Mouse (Mus musculus): ENCODE measurements around the gene Ola1.

Gene Ola1

DNA sequence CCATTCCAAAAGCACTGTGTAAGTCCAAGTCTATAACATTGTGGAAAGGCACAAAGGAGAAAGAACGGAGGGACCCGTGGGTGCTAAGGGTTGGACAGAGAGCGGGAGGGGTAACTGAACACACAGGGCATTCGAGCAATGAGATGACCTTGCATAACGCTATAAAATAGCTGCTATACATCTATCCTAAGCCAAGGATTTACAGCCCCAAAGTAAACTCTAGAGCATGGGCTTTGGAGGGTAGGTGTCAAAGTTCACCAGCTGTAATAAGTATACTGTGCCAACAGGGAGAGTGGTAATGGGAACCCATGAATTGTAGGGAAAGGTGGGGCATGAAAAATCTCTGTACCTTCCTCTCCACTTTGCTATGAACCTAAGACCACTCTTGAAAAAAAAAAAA, at the start of gene Ola1:
Gene Ola1 (minus strand): TSS at position 12 of the 400 bp plus-strand sequence.
- ATAC-seq (ENCODE audit: low TSS enrichment) = no peak

DNA sequence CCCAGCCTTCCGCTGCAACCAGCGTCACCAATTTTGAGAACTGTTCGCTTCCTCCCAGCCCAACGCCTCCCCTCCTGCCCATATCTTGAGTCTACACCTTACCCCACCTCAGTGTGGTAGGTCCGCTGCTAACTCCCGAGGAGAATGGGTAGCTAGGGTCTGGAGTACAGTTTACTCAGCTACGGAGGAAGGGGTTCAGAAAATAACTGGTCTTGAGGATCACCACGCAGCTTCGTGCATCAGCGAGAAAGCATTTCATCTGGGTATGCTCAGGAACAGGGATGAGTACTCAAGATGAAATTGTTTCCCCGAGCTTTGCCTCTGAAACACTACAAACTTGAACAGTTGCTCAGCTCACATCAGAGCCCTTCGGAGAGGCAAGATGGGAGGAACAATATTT, 49.6 kb upstream of the Ola1 start:
- ATAC-seq (ENCODE audit: low TSS enrichment) = no peak

DNA sequence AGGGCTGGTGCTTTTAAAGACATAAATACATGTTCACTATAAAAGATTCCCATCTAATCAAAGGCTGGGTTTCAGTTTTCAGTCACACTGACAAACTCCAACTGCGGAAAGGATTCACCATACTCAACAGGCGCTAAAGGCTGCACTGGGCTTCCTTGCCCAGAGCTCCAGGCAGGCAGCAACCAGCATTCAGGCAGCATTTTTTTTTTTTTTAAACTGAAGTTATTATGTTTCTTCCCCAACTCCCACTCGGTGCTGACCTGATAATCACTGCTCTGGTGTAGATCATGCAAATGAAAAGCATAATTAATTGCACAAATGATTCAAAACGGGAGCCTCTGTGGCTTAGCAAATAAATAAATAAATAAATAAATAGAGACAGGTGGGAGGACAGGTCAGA, 49.1 kb upstream of the Ola1 start:
- ATAC-seq (ENCODE audit: low TSS enrichment) = no peak

DNA sequence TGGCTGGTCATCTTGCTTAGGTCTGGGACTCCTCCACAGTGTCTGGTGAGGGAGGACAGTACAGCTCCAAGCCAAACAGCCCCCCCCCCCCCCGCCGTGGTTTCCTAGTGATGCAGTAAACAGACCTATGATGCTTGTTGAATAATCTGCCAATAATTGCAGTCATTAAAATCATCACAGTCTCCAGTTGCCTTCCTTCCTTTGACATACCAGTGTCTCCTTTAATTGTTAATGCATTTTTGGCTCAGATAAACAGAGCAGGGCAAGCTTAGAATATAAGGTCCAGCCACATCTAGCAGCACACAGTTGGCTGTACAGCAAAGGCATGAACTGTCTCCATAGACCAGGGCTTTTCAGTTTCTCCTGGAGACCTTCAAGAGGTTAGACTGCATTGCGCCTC, 48.5 kb upstream of the Ola1 start:
- no peak for ATAC-seq (ENCODE audit: low TSS enrichment)

DNA sequence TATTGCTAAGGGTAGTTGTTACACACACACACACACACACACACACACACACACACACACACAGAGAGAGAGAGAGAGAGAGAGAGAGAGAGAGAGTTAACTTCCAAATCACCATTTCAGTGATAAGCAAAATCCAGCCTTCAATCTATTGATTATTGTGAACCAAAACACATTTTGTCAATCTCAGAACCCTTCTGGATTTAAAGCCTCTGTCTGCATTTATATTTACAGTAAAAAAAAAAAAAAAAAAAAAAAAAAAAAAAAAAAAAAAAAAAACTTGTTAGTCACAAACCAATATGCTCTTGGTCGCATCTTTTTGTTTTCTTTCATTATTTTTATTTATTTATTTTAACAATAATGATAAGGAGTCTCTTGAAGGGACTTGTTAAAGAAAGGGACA, 47.9 kb upstream of the Ola1 start:
- ATAC-seq (ENCODE audit: low TSS enrichment) = no peak

DNA sequence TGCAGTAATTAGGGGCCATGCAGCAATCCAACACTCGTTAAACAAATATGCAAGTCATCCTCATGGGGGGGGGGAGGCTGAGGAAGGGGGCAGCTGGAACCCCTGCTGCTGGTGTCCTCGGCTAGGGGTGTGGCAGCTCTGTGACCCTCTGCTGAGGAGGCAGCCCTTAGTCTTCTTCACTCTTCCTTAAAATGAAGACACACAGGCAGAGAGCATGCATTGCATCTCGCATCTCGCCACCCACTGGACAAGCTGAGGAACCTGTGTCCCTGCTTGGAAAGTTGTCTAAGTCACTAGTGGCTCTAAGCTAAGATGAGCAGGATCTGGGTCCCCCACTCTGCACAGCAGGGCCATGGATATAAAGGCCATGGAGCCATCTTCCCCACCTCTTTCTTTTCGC, 47.3 kb upstream of the Ola1 start:
- ATAC-seq (ENCODE audit: low TSS enrichment) = no peak

DNA sequence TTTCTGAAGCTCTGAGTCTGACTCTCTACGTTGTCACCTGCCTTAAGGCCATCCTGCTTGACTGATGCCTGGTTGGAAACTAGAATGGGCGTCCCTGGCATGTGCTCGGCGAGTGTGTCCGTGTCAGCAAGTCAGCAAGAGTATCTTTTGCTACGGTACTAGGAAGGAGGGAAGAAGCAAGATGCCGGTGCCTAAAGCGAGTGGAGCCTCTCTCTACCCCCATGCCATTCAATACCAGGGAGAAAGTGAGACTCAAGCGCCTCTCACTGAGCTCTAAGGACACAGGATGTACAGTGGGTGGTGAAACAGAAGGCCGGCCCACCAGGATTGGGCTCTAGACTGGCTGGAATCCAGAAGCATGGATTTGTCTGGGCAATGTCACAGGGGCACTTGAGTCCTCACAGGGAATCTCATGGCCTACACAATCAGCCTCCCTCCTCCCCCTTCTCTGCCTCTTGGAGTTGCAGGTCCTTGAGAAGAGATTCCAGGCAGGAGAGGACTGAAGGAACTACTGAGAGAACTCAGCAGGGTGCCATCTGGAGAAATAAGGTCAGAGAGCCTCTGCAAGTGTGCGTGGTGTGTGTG, 46.0 kb upstream of the Ola1 start:
- no peak for ATAC-seq (ENCODE audit: low TSS enrichment)

DNA sequence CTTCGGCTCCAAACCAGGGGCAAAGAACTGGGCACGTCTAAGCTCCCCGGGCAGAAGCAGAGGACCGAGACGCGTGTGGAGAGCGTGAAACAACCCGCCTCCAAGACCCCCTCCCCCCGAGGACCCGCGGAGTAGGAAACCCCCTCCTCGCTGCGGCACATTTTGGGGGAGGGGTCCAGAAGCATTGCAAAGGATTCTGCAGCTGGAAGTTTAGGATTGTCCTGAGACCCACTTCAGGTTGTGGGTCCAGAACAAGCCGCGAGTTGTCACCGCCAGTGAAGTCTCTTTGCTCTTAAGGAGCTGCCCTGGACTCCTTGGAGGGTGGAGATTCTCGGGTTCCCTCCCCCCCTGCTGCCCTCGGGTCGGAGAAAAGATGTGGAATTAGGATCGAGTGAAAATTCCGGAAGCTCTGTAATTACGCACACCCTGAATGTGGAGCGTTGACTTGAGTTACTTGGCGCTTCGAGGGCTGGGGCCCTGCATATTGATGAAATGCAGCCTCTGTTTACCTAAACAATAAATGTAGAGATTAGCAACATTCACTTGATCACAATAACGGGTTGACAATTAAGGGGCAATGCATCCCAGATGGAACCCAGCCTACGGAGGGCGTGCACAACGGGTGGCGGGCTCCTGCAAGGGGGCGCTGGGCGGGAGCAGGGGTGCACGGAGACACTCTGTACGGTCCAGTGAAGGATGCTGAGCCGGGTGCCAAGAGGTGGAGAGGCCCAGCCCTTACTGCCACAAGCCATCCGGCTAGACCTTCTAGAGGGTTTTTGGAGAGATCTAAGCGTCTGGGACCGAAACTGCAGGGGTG, 45.3 kb upstream of the Ola1 start:
- ATAC-seq (ENCODE audit: low TSS enrichment) = no peak

DNA sequence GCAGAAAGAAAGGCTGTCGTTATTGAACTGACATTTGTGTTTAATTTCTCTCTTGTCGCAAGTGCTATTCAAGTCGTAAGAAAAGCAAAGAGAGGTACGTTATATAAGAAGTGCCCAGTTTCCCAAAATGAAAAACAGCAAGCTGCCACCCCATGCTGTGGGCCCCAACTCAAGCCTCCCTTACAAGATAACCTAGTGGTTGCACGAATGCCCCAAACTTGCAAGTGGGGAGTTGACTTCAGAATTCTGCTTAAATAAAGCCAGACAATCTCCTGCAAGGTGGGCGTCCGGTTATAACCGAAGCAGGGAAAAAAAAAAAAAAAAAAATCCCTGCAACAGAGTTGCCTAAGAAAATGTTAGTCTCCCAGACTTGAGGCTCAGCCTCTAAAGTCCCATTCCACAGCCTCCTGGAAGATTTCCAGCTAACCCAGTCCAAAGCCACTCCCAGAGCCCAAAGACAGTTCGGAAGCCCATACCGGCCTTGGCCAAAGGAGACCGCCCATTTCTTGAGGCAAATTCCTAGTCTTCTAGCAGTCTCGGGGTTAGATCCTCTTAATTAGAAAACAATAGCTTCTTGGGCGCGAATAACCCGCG, 44.5 kb upstream of the Ola1 start:
- ATAC-seq (ENCODE audit: low TSS enrichment) = no peak

DNA sequence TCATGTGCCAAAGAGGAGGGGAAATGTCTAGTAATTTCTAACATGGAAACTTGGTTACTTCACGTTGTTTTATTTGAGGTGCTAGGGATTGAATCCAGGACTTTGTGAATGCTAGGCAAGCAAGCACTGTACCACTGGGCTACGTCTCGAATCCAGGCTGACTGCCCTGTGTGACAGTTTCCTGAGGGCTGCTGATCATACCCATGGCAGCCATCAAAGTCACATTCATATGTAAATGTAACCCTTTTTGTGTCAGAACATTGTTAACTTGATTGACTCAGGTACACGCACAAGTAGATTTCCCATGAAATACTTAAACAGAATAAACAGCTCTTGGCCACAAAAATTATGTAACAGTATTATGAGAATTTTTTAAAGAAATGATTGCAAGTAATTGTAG, 30.0 kb upstream of the Ola1 start:
- ATAC-seq (ENCODE audit: low TSS enrichment) = no peak

DNA sequence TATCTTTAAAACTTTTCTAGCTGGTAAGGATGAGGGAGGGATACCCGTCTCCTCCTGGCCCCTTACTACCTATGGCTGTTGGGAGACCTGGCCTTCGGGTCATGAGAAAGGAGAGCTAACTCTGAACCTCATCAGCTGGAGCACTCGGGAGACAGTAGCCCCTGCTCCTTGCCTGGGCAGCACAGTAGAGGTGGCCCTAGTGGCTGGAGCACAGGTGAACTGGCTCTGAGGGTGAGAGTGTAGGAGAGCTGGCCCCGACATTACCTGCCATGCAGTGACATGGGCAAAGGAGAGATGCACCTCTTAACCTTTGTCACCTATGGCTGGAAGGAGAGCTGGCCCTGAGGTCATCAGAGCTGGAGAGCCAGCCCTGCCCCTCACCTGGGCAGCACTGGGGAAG, 22.6 kb upstream of the Ola1 start:
- ATAC-seq (ENCODE audit: low TSS enrichment) = no peak

DNA sequence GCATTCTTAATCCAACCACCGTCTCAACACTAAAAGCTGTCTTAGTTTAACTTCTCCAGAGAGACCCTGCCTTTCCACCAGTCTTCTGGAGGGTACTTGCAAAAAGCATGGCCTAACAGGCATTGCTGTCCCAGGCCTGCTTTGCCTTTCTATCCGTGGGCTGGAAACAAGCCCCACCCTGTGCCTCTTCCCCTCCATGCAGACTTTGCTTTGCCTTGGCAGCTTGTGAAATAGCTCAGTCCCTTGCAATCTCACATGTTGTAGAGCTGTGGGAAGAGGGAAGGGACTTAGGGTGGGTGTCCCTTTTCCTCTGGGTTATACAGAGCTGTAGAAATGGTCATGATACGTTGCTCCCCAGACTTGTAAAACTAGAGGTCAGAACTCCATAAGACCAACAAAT, 12.4 kb upstream of the Ola1 start:
- ATAC-seq (ENCODE audit: low TSS enrichment) = no peak

DNA sequence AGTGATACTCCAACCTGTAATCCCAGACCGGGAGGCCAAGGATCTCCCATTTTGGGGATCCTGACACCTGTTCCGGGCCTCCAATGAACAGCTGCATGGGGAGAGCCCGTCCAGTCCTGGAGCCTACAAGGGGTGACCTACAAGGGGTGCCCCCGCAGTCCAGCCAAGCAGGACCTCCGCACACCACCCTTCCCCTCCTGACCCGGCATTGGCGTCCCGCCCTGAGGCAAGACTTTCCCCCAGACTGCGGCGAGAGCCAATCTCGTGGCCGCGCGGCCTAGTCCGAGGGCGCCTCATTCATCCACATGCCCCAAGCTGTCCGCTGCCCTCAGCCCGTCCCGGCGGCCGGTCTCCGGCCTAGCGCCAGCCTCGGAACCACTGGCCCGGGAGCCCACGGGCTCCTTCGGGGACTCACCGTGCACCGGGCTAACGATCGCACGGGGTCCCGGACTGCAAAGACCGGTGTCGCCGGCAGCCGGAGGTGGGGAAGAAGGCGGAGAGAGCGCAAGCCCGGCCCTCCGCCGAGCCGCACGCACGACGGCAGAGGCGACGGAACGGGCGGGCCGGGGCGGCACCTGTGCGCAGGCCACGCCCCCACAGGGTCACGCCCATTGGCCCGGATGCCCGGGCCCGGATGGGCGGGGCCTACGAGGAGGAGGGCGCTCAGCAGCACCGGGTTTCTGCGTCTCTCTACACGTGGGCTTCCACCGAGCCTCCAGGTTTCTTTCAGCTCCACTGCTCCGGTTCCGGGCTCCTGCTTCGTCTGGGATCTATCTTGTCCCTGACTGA, 4.7 kb downstream of the Ola1 start:
- peak; percentile 98 for ATAC-seq (ENCODE audit: low TSS enrichment)

DNA sequence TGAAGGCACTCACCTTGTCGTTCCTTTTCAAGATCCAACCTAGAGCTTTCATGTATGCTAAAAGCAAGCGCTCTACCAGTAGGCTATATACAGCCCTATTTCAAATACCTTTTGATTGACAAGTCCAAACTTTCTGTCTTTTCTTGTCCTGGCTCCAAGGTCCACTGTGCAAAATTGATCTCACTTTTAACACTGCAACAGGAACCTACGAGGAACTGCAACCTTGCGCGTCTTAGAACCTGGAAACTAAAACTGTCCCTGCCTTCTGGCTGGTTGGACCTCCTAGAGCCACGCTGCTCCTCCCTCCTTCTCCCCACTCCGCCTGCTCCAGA, 5.2 kb downstream of the Ola1 start:
- ATAC-seq (ENCODE audit: low TSS enrichment) = no peak

DNA sequence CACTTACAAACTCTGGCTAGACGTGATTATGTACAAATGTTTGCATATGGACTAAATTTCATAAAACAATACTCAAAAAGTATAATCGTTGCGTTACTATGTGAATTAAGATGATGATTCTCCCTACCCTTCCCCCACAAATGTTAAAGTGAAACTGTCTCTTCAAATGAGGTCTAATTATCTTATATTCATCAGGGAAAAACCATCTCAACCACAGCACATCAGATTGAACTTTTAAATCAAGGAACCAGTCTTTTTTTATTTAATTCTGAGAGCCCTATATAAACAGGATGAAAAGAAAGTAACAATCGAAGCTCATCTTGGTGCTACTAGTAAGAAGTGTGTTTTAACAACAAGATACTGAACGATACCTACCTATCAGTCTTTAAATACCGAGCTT, 14.4 kb downstream of the Ola1 start:
- ATAC-seq (ENCODE audit: low TSS enrichment) = no peak

DNA sequence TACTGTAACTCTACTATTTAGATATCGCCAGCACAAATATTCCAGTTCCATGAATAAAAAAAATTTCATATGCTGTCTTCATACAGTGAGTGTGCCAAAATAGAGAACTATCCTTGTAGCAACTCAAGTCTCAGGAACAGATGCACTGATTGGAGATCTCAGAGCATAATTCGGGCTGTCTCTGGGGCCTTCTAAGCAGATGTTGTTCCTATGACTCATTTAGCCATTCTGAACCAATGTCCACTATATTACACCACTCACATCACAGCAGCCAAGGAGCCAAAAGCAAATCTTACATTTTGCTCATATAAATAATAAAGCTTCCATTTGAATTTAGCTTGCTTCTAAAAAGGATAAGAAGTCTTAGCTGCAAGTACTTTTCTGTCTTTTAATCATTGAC, 30.2 kb downstream of the Ola1 start:
- peak; percentile 52; the same call in 1 of the 2 replicates for ATAC-seq (ENCODE audit: low TSS enrichment)

DNA sequence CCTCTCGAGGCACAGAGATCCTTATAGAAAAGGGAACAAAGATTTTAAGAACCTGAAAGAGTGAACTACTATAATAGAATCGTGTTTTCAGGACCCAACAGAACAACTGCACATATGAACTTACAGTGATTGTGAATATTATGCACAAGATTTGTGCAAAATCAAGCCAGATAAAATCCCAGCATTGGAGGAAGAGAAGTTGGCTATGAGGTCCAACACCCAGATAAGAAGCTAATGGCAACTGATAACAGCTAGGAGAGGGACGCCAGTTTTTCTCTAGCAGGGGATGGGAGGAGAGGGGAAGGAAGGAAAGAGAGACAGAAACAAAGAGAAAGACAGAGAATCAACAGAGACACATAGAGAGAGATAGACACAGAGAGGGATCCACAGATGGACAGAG, 33.5 kb downstream of the Ola1 start:
- no peak for ATAC-seq (ENCODE audit: low TSS enrichment)

DNA sequence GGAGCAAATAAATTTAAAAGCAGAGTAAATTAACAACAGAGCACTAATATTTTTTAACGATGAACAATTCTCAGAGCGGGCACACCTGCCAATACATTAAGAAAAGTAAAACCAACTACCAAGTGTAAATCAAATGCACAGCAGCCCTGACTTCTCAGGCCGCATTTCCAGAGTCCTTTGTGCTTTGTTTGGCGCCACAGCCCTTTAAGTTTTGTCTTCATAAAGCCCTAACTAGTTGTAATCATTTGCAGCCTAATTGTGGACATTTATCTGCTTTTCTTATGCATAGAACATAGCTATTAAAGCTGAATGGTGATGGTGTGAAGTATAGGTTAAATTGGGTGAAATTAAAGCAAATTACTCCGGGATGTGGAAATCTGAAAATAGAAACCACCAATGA, 49.2 kb downstream of the Ola1 start:
- ATAC-seq (ENCODE audit: low TSS enrichment) = no peak

DNA sequence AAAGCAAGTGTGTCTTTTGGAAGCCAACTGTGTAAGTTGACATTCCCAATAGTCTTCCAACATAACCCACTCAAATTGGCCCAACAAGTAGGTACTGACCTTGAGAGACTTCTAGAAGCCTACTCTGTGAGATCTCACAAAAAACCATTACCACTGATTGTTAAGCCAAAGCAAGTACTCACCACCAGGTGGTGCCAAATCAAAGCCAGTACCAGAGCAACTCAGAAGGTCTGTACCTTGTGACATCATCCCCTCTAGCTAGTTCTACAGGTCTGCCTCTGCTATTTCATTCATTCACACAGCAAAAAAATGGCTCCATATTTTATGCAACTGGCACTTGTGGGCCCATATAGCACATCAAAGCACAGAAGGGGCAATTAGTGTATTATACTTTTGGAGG, 51.6 kb downstream of the Ola1 start:
- peak; percentile 50; the same call in 1 of the 2 replicates for ATAC-seq (ENCODE audit: low TSS enrichment)

DNA sequence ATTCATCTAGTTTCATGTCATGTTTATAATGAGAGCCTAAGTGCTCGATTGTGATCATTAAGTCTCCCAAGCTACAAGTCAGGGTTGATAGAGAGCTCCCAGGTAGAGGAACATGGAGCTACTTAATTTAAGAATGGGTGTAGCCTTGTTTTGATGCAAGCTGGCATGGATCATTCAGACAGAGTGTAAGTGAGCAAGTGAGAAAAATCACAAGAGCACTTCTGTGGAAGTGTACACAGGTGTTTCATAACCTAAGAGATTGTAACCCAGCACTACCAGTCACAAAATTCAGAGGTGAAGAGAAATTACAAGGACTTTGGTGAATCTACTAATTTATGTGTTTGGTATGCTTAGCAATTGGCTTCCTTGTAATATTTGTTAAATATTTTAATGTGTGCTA, 54.1 kb downstream of the Ola1 start:
- ATAC-seq (ENCODE audit: low TSS enrichment) = no peak

DNA sequence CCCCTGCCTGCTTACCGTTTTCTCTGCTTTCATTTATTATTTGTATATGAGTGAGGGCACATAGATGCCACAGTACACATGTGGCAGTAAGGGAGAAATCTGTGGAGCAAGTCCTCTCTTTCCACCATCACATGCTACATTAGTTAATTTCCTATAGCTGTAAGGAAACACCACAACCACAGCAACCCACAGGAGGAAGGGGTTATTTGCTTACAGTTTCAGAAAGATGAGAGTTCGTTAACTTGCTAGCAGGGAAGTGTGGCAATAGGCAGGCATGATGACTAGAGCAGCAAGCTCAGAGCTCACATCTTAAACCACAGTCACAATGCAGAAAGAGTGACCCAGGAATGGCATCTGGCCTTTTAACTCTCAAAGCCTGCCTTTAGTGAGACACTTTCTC, 58.0 kb downstream of the Ola1 start:
- ATAC-seq (ENCODE audit: low TSS enrichment) = no peak

DNA sequence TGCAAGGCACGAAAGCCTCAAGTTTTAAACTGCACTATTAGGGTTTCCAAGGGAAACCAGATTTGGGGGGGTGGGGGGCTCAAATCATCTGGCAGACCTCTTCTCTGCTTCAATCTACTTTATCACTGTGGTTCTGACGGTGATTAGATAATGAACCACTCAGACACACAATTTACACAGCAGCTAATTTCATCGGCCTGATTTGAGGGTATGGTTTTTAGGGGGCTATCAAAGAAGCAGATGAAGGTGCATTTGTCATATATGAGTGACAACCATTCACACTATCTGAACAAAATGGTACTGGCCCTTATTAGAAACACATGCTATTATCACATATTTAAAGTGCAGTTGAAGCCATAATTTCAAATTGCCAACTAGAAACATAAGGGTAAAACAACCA, 61.5 kb downstream of the Ola1 start:
- ATAC-seq (ENCODE audit: low TSS enrichment) = no peak

DNA sequence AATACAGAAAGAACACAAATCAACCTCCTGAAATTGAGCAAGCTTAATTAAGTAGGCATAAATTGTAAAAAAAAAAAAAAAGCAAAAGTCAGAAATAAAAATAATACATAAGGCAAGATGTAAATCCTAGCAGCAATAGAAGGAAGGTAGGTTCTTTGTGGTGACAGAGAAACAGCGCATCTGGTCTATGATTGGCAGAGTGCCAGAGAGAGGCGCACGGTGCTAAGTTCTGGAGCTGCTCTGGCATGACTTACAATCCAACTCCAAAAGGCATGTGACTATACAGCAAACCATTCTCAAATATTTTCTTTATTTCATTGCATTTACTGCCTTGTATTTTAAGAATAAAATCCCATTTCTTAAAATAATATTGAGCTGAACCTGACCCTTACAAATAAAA, 68.2 kb downstream of the Ola1 start:
- peak; percentile 57; the same call in 1 of the 2 replicates for ATAC-seq (ENCODE audit: low TSS enrichment)

All from frontal cortex, adult (tissue).